Mouse (Mus musculus): ENCODE data around the gene Dpep3. TPM values are rescaled to one million over a fixed set of nuclear protein-coding genes. Genes with fewer than 3 reads are reported as not detected.

Gene Dpep3
- polyA plus RNA-seq, 1 experiment from 2014 or later: not detected

- Histone ChIP-seq H3K4me2 (ENCODE audit: low read length) (peak within 1 kb of the TSS; percentile 63), H3K4me3 (ENCODE audit: low read length) (peak within 1 kb of the TSS; percentile 55), H3K9me3 (ENCODE audit: control insufficient read depth, low read length) (no peaks in the 10 kb centered on the region), H3K27me3 (replicated peaks; ENCODE audit: control insufficient read depth, insufficient read depth, low read length) (peaks cover 28% of the 10 kb centered on the region), H3K27ac (ENCODE audit: low read depth, low read length) (peak within 1 kb of the TSS; percentile 70; the same call in 1 of the 2 replicates), H3K4me1 (ENCODE audit: control insufficient read depth, insufficient read depth, low read depth, low read length) (peaks cover 9% of the 10 kb centered on the region), H3K9ac (ENCODE audit: low read depth, low read length) (peak within 1 kb of the TSS; percentile 65), H3K36me3 (ENCODE audit: control insufficient read depth, insufficient read depth, low read length) (no peaks in the 10 kb centered on the region)
- 2% methylated on average over 32 of the region's 47 CpGs for WGBS
- peak; percentile 79 for ATAC-seq
These were observed 13.3 kb downstream of the Dpep3 start, which contains the start of gene Slc12a4 for GRCm38 (mm10) chr8:105965905-105966341. TSS of gene Slc12a4 (minus strand) at chr8:105966097.

DNA sequence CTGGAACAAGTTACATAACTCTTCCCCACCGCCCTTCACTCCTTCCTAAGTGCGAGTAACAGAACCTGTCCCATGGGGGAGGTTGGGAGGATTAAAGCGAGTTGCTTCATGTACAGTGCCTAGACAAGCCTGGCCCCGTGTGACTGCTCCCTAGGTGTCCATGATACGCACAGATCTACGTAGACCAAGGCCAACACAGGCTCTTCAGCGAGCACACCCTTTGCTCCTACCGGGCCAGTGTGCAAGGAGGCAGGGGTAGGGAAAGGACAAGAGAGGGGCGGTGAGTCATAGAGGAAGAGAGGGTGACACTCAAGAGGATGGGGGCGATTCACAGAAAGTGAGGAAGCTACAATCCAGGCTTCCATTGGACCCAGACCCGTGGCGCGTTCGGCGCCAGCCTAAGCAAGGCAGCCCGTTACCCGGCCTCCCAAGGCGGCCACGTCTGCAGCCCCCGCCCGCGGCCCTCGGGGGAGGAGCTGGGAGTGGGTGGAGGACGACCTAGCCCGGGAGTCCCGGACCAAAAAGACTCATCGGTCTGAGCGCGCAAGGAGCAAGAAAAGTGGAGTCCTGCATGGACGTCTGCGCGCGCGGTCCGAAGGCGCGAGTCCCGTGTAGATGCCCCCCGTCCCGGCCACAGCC lies 13.8 kb downstream of the Dpep3 start:
- no peaks in the 10 kb centered on the region for H3K9me3 ChIP-seq (ENCODE audit: control insufficient read depth, low read length)
- H3K27me3 ChIP-seq (replicated peaks; ENCODE audit: control insufficient read depth, insufficient read depth, low read length): peaks cover 28% of the 10 kb centered on the region
- ATAC-seq: peak; percentile 63
- H3K4me1 ChIP-seq (ENCODE audit: control insufficient read depth, insufficient read depth, low read depth, low read length): peaks cover 9% of the 10 kb centered on the region
- H3K36me3 ChIP-seq (ENCODE audit: control insufficient read depth, insufficient read depth, low read length): no peaks in the 10 kb centered on the region
- peak overlapping the region; percentile 63 for H3K4me2 ChIP-seq (ENCODE audit: low read length)
- peak overlapping the region; percentile 70; the same call in 1 of the 2 replicates for H3K27ac ChIP-seq (ENCODE audit: low read depth, low read length)
- H3K4me3 ChIP-seq (ENCODE audit: low read length): peak overlapping the region; percentile 55
- WGBS: 3% methylated on average over 32 of the region's 40 CpGs
- H3K9ac ChIP-seq (ENCODE audit: low read depth, low read length): peak overlapping the region; percentile 65

DNA sequence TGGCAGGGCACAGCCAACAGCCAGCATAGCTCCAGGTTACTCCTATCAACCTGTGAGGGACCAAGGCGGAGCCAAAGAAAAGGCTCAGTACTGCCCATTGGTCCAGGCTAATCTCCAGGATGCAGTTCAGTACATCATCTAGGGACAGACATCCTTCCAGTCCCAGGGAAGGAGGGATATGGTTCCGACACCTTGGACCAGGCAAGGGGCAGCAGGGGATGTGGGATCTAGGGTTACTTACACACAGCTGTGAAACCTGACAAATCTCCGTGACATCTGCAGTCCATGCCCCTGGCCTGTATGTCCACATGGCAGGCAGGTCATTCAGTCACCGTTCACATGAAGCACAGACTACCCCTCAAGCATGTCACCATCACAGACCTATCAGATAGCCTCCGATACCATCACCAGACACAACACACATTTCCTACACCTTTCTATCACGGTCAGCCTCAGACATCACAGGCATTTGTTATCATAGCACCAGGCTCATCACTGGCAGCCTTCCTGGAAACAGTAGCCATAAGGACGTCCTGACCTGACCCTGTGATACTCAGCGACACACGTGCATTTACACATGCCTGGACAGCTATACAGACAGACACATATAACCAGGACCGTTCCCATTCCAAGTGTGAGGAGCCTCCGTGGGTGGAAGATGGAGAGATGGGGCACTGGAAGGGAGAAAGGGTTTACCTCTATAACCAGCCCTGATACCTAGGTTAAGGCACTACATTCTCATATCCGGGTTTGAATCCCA lies 14.5 kb downstream of the Dpep3 start:
- H3K27ac ChIP-seq (ENCODE audit: low read depth, low read length): no peak overlapping the region
- ATAC-seq: no peak
- 75% methylated on average over 12 of the region's 12 CpGs for WGBS

DNA sequence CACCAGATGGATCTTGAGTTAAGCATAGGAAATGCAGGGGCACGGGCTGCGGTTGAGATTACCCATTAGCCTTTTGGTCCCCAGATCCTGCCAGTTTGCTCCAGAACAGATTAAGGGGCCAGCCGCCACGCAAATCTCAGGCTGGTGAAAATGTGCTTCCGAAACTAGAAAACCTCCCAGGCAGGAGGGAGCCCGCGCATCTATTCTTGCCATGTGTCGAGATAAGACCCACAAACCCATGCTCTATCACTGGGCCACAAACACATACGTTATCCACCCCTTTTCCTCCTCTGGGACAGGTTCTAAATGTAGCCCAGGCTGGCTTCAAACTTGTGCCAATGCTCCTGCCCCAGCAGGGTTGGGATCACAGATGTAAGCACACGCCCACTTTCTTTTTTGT lies 17.7 kb downstream of the Dpep3 start:
- no peak overlapping the region for H3K4me3 ChIP-seq (ENCODE audit: low read length)
- H3K27me3 ChIP-seq (replicated peaks; ENCODE audit: control insufficient read depth, insufficient read depth, low read length): peaks cover 17% of the 10 kb centered on the region
- no peak overlapping the region for H3K27ac ChIP-seq (ENCODE audit: low read depth, low read length)
- H3K9me3 ChIP-seq (ENCODE audit: control insufficient read depth, low read length): no peaks in the 10 kb centered on the region
- 84% methylated on average over 10 of the region's 10 CpGs for WGBS
- H3K9ac ChIP-seq (ENCODE audit: low read depth, low read length): no peak overlapping the region
- peaks cover 6% of the 10 kb centered on the region for H3K4me1 ChIP-seq (ENCODE audit: control insufficient read depth, insufficient read depth, low read depth, low read length)
- no peak for ATAC-seq
- no peak overlapping the region for H3K4me2 ChIP-seq (ENCODE audit: low read length)
- no peaks in the 10 kb centered on the region for H3K36me3 ChIP-seq (ENCODE audit: control insufficient read depth, insufficient read depth, low read length)

More for the DNA sequence above, 14.5 kb downstream of the Dpep3 start:
- Histone ChIP-seq H3K36me3 (ENCODE audit: control insufficient read depth, insufficient read depth, low read length) (no peaks in the 10 kb centered on the region), H3K4me2 (ENCODE audit: low read length) (peak overlapping the region; percentile 63), H3K4me3 (ENCODE audit: low read length) (peak overlapping the region; percentile 55), H3K4me1 (ENCODE audit: control insufficient read depth, insufficient read depth, low read depth, low read length) (peaks cover 9% of the 10 kb centered on the region), H3K9ac (ENCODE audit: low read depth, low read length) (peak overlapping the region; percentile 65), H3K9me3 (ENCODE audit: control insufficient read depth, low read length) (no peaks in the 10 kb centered on the region), H3K27me3 (replicated peaks; ENCODE audit: control insufficient read depth, insufficient read depth, low read length) (peaks cover 28% of the 10 kb centered on the region)

GRCm38 (mm10) chr8:105961101-105961500 lies 18.1 kb downstream of the Dpep3 start:
- Histone ChIP-seq H3K4me2 (ENCODE audit: low read length) (no peak overlapping the region), H3K4me3 (ENCODE audit: low read length) (no peak overlapping the region), H3K36me3 (ENCODE audit: control insufficient read depth, insufficient read depth, low read length) (no peaks in the 10 kb centered on the region), H3K9ac (ENCODE audit: low read depth, low read length) (no peak overlapping the region), H3K27me3 (replicated peaks; ENCODE audit: control insufficient read depth, insufficient read depth, low read length) (peaks cover 17% of the 10 kb centered on the region), H3K4me1 (ENCODE audit: control insufficient read depth, insufficient read depth, low read depth, low read length) (peaks cover 6% of the 10 kb centered on the region), H3K9me3 (ENCODE audit: control insufficient read depth, low read length) (no peaks in the 10 kb centered on the region), H3K27ac (ENCODE audit: low read depth, low read length) (no peak overlapping the region)
- no peak for ATAC-seq
- WGBS: 78% methylated on average over 14 of the region's 14 CpGs

DNA sequence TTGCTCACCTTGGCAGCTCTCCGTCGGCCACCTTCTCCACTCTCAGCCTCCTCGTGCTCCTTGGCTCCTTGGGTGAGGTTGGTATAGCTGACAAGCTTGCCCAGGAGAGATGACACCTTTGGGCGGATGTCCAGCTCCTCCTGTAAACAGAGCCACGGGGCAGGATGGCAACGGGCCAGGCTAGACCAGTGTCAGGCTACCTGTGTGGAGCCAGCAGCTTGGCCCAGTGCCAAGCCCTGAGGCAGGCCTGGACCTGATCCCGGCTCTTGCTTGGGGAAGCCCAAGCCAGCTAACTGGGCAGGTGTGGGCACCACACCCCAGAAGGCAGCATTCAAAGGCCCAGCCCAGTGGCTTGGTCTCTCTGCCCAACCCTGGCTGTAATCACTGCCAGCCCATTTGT lies 19.9 kb downstream of the Dpep3 start:
- H3K9me3 ChIP-seq (ENCODE audit: control insufficient read depth, low read length): no peaks in the 10 kb centered on the region
- WGBS: 78% methylated on average over 7 of the region's 7 CpGs
- no peak overlapping the region for H3K9ac ChIP-seq (ENCODE audit: low read depth, low read length)
- H3K4me2 ChIP-seq (ENCODE audit: low read length): no peak overlapping the region
- peak; percentile 42; the same call in 1 of the 2 replicates for ATAC-seq
- no peak overlapping the region for H3K27ac ChIP-seq (ENCODE audit: low read depth, low read length)
- H3K4me1 ChIP-seq (ENCODE audit: control insufficient read depth, insufficient read depth, low read depth, low read length): no peaks in the 10 kb centered on the region; the same call in 1 of the 2 replicates
- no peak overlapping the region for H3K4me3 ChIP-seq (ENCODE audit: low read length)
- H3K36me3 ChIP-seq (ENCODE audit: control insufficient read depth, insufficient read depth, low read length): no peaks in the 10 kb centered on the region
- peaks cover under 1% of the 10 kb centered on the region for H3K27me3 ChIP-seq (replicated peaks; ENCODE audit: control insufficient read depth, insufficient read depth, low read length)

DNA sequence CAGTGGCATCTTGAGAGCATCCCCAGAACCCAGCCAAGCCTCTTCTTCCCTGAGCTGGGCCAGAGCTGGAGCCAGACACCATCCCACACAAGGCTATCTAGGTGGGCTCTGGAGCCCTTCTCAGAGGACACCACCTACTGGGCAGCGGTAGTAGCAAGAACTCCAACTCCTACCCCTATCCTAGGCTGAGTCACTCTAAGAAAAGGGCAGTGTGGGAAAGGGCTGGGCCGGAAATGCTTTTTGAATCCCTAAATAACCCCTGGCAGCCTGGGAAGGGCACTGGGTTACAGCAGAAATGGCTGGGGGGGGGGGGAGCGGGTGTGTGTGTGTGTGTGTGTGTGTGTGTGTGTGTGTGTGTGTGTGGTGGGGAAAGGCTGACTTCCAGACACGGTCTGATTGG lies 21.4 kb downstream of the Dpep3 start:
- no peak overlapping the region for H3K4me3 ChIP-seq (ENCODE audit: low read length)
- H3K36me3 ChIP-seq (ENCODE audit: control insufficient read depth, insufficient read depth, low read length): no peaks in the 10 kb centered on the region
- no peaks in the 10 kb centered on the region for H3K9me3 ChIP-seq (ENCODE audit: control insufficient read depth, low read length)
- WGBS: 79% methylated on average over 3 of the region's 4 CpGs
- no peaks in the 10 kb centered on the region; the same call in 1 of the 2 replicates for H3K4me1 ChIP-seq (ENCODE audit: control insufficient read depth, insufficient read depth, low read depth, low read length)
- no peaks in the 10 kb centered on the region for H3K27me3 ChIP-seq (replicated peaks; ENCODE audit: control insufficient read depth, insufficient read depth, low read length)
- H3K27ac ChIP-seq (ENCODE audit: low read depth, low read length): no peak overlapping the region
- H3K9ac ChIP-seq (ENCODE audit: low read depth, low read length): no peak overlapping the region
- H3K4me2 ChIP-seq (ENCODE audit: low read length): no peak overlapping the region
- no peak for ATAC-seq

- no peaks in the 10 kb centered on the region for H3K27me3 ChIP-seq (replicated peaks; ENCODE audit: control insufficient read depth, insufficient read depth, low read length)
These were observed 22.7 kb downstream of the Dpep3 start for GRCm38 (mm10) chr8:105956556-105956955.

GRCm38 (mm10) chr8:105951057-105951659 lies 28.1 kb downstream of the Dpep3 start:
- peak overlapping the region; percentile 77 for H3K27ac ChIP-seq (ENCODE audit: low read depth, low read length)
- H3K36me3 ChIP-seq (ENCODE audit: control insufficient read depth, insufficient read depth, low read length): no peaks in the 10 kb centered on the region
- H3K27me3 ChIP-seq (replicated peaks; ENCODE audit: control insufficient read depth, insufficient read depth, low read length): no peaks in the 10 kb centered on the region
- peaks cover 7% of the 10 kb centered on the region; the same call in 1 of the 2 replicates for H3K4me1 ChIP-seq (ENCODE audit: control insufficient read depth, insufficient read depth, low read depth, low read length)
- no peaks in the 10 kb centered on the region for H3K9me3 ChIP-seq (ENCODE audit: control insufficient read depth, low read length)
- no peak overlapping the region for H3K4me3 ChIP-seq (ENCODE audit: low read length)
- 37% methylated on average over 7 of the region's 7 CpGs for WGBS
- ATAC-seq: peak; percentile 95
- no peak overlapping the region for H3K9ac ChIP-seq (ENCODE audit: low read depth, low read length)
- H3K4me2 ChIP-seq (ENCODE audit: low read length): peak overlapping the region; percentile 10; the same call in 1 of the 2 replicates

More at GRCm38 (mm10) chr8:105956556-105956955, 22.7 kb downstream of the Dpep3 start:
- Histone ChIP-seq H3K4me2 (ENCODE audit: low read length) (no peak overlapping the region), H3K9ac (ENCODE audit: low read depth, low read length) (no peak overlapping the region), H3K36me3 (ENCODE audit: control insufficient read depth, insufficient read depth, low read length) (no peaks in the 10 kb centered on the region), H3K9me3 (ENCODE audit: control insufficient read depth, low read length) (no peaks in the 10 kb centered on the region), H3K4me1 (ENCODE audit: control insufficient read depth, insufficient read depth, low read depth, low read length) (no peaks in the 10 kb centered on the region; the same call in 1 of the 2 replicates), H3K27ac (ENCODE audit: low read depth, low read length) (no peak overlapping the region), H3K4me3 (ENCODE audit: low read length) (no peak overlapping the region)
- 93% methylated on average over 4 of the region's 4 CpGs for WGBS
- no peak for ATAC-seq

Data from hindbrain, embryonic 16.5 days (tissue).